Comparison of ENCODE assay signal across 8 mouse cellular contexts in the genomic region with DNA sequence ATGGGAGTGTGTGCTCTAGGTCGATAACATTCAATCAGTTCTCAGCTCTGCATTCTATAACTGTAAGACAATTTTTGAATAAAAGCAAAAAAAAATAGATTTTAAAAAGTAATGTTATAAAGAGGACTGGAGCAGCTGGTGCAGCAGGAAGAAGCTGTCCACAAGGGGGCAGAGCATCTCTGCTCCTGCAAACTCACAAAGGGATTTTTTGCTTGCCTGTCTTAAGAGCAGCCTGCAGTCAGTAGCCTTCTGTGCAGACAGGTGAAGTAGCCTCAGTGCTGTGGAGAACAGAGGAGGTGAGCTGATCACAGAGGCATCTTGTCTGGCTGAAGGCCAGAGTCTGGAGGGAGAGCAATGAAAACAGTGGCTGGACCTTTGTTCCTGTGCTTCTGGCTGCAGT.
A peak's percentile ranks its signal among the peaks of the same experiment; 100 is the strongest.
DNase-seq lines count a peak whose midpoint lies in the region.
"Not testable (repeated sequence)": the region's sequence is repeated elsewhere in the genome, so short reads cannot be mapped to it uniquely, and the experiment has no call there.

No protein-coding gene starts in this region.

- WGBS in midbrain, embryonic 10.5 days, result 57% methylated on average over 1 of the region's 1 CpGs

- DNase-seq in adrenal gland, adult (ENCODE audit: inconsistent age in 2 of 2, low spot score in 1 of 2), result peak; percentile 18 to 57
- peak; percentile 65 for DNase-seq in embryo, embryonic 11 days
- DNase-seq in heart, adult 18-20 months, result peak; percentile 3 to 22
- peak; percentile 13 to 48 for DNase-seq in kidney, adult 8-10 months
- DNase-seq in left cerebral cortex, postnatal 10 days (ENCODE audit: extremely low spot score in 1 of 2, low spot score in 2 of 2), result peak; percentile 21 to 70
- DNase-seq in midbrain, embryonic 10.5 days (ENCODE audit: low spot score), result peak; percentile 19
- DNase-seq in right cerebral cortex, postnatal 10 days (ENCODE audit: low spot score in 2 of 2), result peak; percentile 62 to 77
- peak; percentile 13 for DNase-seq in urinary bladder, postnatal 25 days (ENCODE audit: low spot score)

- H3K4me1 ChIP-seq in midbrain, embryonic 10.5 days, result not testable (repeated sequence)

- H3K36me3 ChIP-seq in midbrain, embryonic 10.5 days, result not testable (repeated sequence)

- H3K4me3 ChIP-seq in midbrain, embryonic 10.5 days, result not testable (repeated sequence)

- not testable (repeated sequence) for H3K27ac ChIP-seq in midbrain, embryonic 10.5 days (replicated peaks)

- intact Hi-C loops in left cerebral cortex, postnatal 10 days (cut with DNase I), result not testable (repeated sequence)

- H3K27me3 ChIP-seq in midbrain, embryonic 10.5 days (ENCODE audit: low read depth, poor library complexity, severe bottlenecking), result not testable (repeated sequence)

- not testable (repeated sequence) for H3K9me3 ChIP-seq in midbrain, embryonic 10.5 days (replicated peaks)

Comparison
In these comparisons a context has a peak if more than half of its experiments do, and no peak if none do; other contexts are left out.
1. DNase-seq: peak in every context shown above with its lines; median percentile 70 in right cerebral cortex, postnatal 10 days; 65 in embryo, embryonic 11 days; 46 in left cerebral cortex, postnatal 10 days; 38 in adrenal gland, adult; 30 in kidney, adult 8-10 months; 19 in midbrain, embryonic 10.5 days; 13 in urinary bladder, postnatal 25 days; 12 in heart, adult 18-20 months.